In the genomic region with DNA sequence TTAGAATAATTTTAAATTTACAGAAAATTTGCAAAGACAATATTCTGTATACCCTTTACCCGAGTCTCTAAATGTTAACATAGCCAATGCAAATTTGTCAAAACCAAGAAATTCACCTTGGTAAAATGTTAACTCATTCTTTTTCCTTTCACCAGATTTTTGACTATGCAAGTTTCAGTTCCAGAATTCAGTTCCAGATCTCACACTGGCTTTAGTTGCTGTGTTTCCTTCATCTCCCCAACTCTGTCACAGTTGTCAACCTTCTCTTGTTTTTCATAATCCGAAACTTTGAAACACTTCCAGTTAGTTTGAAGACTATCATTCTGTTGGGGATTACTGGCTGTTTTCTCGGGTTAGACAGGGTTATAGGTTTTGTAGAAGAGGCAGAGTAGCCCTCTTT, we compare ENCODE assay signal across 27 mouse cellular contexts.
"Had no signal": no experiment of that assay in that cellular context is flagged by ENCODE, and none has a peak within 500 bp of the region (broad histone marks: within the 10 kb centered on the region; RNA-seq: fewer than 3 reads in every experiment).

No protein-coding gene starts in this region.

- H3K4me2 ChIP-seq: embryonic facial prominence, embryonic 12.5 days; embryonic facial prominence, embryonic 13.5 days; embryonic facial prominence, embryonic 15.5 days; forebrain, embryonic 12.5 days; forebrain, embryonic 13.5 days; forebrain, embryonic 15.5 days had no signal

- H3K4me1 ChIP-seq: embryonic facial prominence, embryonic 10.5 days; embryonic facial prominence, embryonic 12.5 days; embryonic facial prominence, embryonic 13.5 days; embryonic facial prominence, embryonic 15.5 days; forebrain, embryonic 10.5 days; forebrain, embryonic 12.5 days; forebrain, embryonic 13.5 days; forebrain, embryonic 15.5 days; heart, embryonic 10.5 days had no signal

- H3K9ac ChIP-seq: embryonic facial prominence, embryonic 12.5 days; embryonic facial prominence, embryonic 13.5 days; embryonic facial prominence, embryonic 15.5 days; forebrain, embryonic 12.5 days; forebrain, embryonic 13.5 days; forebrain, embryonic 15.5 days; forebrain, postnatal 0 days had no signal

- H3K4me3 ChIP-seq: embryonic facial prominence, embryonic 10.5 days; embryonic facial prominence, embryonic 12.5 days; embryonic facial prominence, embryonic 13.5 days; embryonic facial prominence, embryonic 15.5 days; erythroblast, embryonic 14.5 days; forebrain, embryonic 10.5 days; forebrain, embryonic 12.5 days; forebrain, embryonic 13.5 days; forebrain, embryonic 15.5 days; gastrocnemius, adult 2 months; heart, adult 2 months; heart, embryonic 10.5 days had no signal

- H3K36me3 ChIP-seq: forebrain, embryonic 12.5 days; forebrain, embryonic 15.5 days had no signal

- H3K27ac ChIP-seq: embryonic facial prominence, embryonic 10.5 days; embryonic facial prominence, embryonic 12.5 days; embryonic facial prominence, embryonic 13.5 days; embryonic facial prominence, embryonic 15.5 days; forebrain, embryonic 10.5 days; forebrain, embryonic 12.5 days; forebrain, embryonic 13.5 days; forebrain, embryonic 15.5 days; gastrocnemius, adult 2 months; heart, adult 2 months; heart, embryonic 10.5 days had no signal

- H3K27me3 ChIP-seq: embryonic facial prominence, embryonic 12.5 days; embryonic facial prominence, embryonic 13.5 days; embryonic facial prominence, embryonic 15.5 days; forebrain, embryonic 12.5 days; forebrain, embryonic 13.5 days; forebrain, embryonic 15.5 days had no signal

- H3K9me3 ChIP-seq: embryonic facial prominence, embryonic 10.5 days; embryonic facial prominence, embryonic 12.5 days; embryonic facial prominence, embryonic 13.5 days; embryonic facial prominence, embryonic 15.5 days; forebrain, embryonic 10.5 days; forebrain, embryonic 12.5 days; forebrain, embryonic 13.5 days; forebrain, embryonic 15.5 days; heart, embryonic 10.5 days had no signal

- ATAC-seq: forebrain, embryonic 13.5 days; forebrain, embryonic 14.5 days; forebrain, embryonic 15.5 days; forebrain, embryonic 16.5 days; forebrain, postnatal 0 days had no signal

- DNase-seq: cerebellum, adult 9-10 months; cerebellum, postnatal 10 days; cerebellum, postnatal 14 days; cerebellum, postnatal 25 days; cerebellum, postnatal 36 days; embryo, embryonic 11 days; forebrain, postnatal 0 days; gastrocnemius, adult 2 months; gastrocnemius, postnatal 10 days; gastrocnemius, postnatal 14 days; gastrocnemius, postnatal 25 days; gastrocnemius, postnatal 36 days; heart, adult 11 months; heart, adult 18-20 months; heart, adult 2 months had no signal
